Mouse (Mus musculus): ENCODE measurements at regions not wholly inside any gene's neighbourhood (a gene's known extent, or its start where the extent isn't known, plus 50 kb on each side); places are given as distances from the start of the nearest gene placed in this dataset.

DNA sequence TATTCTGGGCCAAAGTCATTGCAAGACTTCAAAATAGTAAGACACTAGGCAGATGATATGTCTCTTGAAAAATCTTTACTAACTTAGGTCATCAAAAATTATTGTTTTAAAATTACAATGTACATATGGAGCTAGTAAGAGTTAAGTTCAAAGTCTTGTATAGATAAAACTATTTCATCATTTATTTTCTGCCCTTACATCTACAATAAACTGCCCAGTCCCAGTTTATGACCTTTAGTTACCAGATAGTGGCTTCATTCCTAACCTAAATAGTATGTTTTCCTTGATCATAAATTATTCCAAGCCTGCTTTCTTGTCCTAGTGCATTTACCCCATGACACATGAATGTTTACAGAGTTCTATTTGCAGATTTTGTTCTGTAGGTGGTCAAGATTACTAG, 72.9 kb downstream of the Manea start:
- DNase-seq (ENCODE audit: low read depth, low spot score), result no peak

DNA sequence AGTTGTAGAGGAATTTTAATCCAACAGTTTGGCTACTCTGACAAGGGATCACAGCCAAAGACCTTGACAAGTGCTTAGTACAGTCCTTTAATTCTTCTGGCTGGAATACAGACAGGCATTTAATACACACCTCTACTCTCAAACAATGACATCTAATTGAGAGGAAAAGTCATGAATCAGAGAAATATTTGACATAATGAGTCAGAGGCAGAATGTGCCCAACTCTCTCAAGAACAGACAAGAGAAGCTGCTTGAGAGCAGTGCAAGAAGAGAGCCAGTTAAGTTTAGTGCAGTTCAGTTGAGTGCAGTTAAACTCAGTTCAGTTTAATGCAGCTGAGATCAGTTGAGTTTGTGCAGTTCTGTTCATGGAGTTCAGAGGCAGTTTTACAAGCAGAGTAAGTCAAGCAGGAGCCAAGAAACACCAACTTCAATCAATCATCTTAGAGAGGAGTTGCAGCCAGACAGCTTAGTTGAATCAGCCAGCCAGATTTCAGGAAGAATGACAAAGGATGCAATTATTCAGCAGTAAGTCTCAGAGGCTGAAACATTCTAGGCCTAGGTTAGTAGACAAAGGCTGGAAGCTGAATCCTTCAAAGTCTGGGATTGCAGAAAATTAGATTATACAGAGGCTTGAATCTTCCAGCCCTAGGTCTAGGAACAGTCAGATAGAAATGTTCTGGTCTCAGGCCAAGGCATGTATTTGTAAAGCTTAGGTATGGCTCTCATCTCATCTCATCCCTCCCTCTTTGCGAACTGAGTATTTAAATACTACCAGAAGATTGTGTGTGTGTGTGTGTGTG, 87.3 kb downstream of the Manea start:
- DNase-seq (ENCODE audit: low read depth, low spot score), result no peak

DNA sequence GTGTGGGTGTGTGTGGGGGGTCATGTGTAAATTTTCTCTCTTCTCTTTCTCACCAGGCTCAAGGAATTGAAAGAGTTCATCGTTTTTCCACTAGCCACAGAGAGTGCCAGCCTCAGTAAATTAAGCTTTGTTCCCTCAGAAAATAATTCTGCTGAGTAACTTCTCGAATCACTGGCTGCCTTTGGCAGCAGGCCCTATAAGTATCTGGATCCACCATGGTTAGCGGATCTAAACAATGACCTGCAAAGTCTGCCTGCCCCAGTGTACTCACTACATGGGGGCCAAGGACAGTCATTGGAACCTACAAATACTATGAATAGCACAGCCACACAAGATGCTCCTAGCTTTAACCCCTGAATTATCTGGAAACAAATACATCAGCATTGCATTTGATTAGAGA, 90.8 kb downstream of the Manea start:
- no peak for DNase-seq (ENCODE audit: low read depth, low spot score)

DNA sequence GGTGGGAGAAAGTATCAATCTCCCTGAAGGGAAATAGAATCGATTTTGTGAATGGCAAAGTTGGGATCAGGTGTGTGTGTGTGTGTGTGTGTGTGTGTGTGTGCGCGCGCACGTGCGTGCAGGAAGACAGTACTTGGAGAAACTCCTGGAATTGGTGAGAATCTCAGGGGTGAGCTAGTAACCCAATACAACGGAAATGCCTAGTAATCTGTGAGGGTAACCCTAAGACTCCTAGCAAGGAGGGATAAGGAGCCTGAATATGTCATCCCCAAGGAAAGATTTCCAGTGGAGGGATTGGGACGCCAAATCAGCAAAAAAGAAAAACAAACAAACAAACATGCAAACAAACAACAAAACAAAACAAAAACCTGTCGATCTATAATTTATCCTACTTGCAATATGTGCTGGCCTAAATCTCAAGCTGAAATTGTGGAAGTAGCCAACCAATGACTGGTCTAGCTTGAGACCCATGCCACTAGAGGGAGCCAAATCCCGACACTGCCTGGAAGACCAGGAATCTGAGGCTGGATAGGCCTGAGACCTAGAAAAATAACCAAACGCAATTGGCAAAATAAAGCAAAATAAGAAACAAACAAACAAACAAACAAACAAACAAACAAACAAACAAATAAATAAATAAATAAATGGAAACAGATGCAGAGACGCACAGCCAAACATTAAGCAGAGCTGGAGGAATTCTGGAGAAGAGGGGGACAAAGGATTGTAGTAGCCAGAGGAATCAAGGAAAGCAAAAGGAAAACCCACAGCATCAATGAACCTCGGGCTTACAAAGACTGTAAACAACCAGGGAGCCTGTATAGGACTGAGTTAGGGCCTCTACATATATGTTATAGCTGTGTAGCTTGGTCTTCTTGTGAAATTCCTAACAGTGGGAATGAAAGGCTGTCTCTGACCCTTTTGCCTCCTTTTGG, 98.5 kb downstream of the Manea start:
- DNase-seq (ENCODE audit: low read depth, low spot score), result peak; percentile 45

DNA sequence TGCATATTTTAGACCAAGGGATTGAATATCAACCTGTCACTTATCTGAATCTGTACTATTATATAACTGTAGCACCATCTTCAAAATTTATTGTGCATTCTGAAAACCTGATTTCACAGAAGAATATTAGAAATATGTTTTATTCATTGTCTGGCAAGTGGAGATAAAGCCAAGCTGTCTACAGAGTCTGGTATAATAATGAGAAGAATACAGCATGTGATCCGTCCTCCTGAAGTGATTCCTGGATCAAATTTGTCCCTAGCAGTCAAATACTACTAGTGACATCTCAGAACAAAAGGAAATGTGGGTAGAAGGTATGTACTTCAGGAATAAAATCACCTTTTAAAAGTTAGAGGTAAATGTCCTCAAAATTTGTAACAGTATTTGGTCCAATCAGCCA, 123.4 kb downstream of the Manea start:
- no peak for DNase-seq (ENCODE audit: low read depth, low spot score)
